Mouse (Mus musculus) heart, adult 10 weeks (tissue): Measurements from ENCODE around the gene Brf1. TPM values are rescaled to one million over a fixed set of nuclear protein-coding genes. Genes with fewer than 3 reads are reported as not detected.

Experiments used
- polyA plus RNA-seq: library from polyadenylated mRNA; stranded (reverse); fragments of 350-450 nt; fragmentation: Illumina TruSeq; extraction: RNeasy Lipid Tissue Mini Kit (QIAGEN cat#74804); gene quantifications from one replicate; pipeline ENCODE4 v1.2.3, GENCODE M21; 2014; ENCODE audit warnings: low read depth, low replicate concordance

The Brf1 gene
- 27.8 TPM for polyA plus RNA-seq

DNA sequence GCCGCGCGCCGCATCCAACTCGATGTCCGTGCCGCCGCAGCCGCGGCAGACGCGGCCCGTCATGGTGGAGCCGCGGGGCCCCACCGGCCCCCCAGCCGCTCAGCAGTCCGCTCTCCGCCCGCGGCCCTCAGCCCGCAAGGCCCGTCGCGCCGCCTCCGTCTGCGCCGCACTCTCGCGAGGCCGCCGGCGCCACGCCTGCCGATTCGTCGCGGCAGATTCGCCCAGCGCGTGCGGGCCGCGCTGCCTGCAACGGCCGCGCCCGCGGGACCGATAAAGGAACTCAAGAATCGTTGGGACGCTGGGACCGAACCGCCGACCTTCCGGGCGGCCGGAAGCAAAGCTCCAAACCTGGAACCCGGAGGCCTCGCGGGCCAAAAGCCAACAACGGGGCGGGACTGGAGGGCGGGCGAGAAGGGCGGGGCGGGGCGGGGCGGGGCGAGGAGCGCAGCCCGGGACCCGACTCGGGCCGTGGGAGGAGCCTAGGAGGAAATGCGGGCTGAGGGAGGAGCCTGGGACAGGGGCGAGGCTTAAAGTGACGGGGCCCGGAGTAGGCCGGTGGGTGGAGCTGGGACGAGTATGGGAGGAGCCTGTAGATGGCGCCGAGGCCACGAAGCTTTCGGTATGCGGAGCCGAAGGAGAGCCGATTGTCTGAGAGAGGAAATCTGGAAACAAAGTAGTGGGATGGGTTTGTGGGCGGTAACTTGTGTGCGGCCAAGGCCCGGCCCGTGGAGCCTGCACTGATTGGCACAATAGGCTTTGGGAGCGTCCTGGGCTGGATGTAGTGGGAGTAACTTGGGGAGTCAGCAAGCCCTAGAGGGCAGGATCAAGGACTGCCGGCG lies at the start of gene Brf1:
Brf1 (minus strand) TSS at position 411 of the 839 bp plus-strand sequence.

DNA sequence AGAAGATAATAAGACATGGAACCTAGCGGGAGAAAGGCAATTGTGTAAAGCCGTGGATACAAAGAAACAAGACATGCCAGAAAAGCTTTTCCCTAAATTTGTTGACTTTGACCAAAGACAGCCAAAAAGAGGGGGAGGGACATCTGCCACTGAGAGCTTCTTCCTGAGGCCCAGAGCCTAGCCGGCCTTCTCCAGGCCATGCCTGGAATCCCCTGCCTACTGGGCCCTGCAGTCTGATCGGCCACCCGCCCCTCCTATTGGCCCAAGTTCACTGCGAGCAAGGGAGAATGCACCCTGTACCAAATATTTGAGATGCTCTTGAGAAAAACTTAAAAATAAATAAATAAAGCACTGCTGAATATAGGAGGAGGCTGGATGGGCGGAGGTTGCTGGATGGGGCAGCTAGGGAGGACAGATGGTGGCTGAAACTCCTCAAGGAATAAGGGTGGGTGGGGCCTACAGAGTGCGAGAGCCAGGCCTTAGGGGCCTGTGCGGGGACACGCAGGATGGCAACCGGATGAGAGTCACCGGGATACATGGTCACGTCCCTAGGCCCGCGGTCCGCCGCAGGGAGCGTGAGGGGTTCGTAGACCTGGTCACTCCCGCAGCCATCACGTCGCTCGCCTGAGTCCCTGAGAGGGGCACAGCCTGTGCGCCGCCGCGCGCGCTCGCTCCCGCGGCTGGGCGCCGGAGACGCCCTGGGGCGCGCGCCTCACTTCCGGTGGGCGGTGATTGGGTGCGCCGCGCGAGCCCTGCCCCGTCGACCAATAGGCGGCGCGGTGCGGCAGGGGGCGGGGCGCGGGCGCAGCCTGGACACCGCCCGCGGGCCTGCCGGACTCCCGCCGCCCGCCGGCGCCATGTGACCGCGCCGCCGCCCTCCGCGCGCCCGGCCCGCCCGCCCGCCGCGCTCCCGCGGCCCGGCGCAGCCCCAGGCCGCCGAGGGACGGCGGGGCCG lies 13.4 kb upstream of the Brf1 start, which contains the start of gene Pacs2:
Pacs2 (plus strand) TSS at position 905 of the 955 bp plus-strand sequence.

DNA sequence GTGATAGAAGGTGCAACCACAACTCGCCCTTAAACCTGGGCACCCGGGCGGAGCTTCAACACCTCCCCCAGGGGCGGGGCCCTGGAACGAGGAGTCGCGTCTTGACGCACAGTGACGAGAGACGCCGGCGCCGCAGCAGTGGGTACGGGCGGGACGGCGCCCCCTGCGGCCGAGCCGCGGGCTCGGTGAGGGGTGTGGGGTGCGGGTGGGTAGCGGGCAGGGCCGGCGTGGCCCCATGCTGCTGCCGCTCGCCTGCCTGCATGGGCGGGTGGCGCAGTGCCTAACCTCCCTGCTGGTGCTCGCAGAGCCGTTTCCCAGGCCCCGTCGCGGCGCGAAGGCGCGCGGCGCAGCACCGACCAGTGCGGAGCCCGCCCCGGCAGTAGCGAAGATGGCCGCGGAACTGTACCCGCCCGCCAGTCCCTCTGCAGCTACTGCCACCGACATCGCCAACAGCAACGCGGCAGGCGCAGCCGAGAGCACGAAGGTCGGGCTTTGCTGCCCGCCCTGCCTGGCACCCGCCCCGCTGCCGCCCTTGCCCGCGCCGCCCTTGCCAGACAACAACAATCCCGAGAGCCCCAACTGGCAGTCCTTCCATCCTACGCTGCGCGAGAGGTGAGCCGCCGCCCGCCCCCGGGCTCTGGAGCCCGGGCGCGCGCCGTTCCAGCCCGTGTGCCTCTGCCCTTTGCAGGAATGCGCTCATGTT lies 24.0 kb downstream of the Brf1 start, which contains the start of gene Btbd6:
Btbd6 (plus strand) TSS at position 112 of the 703 bp plus-strand sequence.

DNA sequence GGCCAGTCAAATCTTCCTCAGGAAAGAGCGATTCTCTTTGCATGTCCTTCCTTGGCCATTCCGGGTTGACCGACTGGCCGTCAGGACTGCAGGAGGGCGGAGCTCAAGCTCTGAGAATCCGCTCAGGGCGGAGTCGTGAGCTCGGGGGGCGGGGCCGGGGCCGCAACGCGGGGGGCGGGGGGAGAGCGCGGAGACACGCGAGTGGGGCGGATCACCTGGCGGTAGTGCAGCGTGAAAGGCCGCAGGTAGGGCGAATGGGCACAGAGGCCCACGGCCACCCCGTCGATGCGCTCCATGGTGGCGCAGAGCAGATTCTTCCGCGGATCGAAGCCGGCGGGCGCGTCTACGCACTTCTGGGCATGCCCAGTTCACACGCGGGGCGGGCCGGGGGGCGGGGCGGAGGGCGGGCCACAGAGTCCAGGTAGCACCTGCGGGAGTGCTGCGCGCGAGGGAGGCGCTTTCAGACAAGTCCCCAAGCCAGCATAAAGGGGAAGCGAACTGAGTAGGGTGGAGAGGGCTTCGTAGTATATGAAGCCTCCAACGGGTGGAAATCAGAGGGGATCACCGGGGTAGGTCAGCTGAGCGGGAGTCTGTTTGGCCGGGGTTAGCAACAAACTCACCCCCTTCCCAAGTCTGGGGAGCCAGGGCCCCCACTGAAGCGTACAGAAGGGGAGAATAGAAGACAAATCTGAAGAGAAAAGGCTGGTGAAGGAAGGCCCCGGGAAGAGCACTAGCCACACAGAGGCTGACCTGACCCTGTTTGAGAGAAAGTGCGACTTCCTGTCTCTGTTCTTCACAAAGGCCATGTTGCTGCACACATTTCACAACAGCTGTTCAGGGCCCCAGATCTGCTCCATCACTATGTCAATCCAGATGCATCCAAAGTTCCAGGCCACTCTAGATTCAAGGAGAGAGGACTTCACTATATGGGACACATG lies 58.5 kb downstream of the Brf1 start, which contains the start of gene Nudt14:
Nudt14 (minus strand) TSS at position 349 of the 938 bp plus-strand sequence.

GRCm38 (mm10) chr12:112929562-112930352 lies 70.7 kb downstream of the Brf1 start, which contains the start of gene Jag2:
TSS of gene Jag2 (minus strand) at chr12:112929776.

Other genes with a start within 250 kb of the Brf1 start
- gene Pld4, start 240.0 kb downstream of the Brf1 start, polyA plus RNA-seq: 8.3 TPM
- gene Ahnak2, start 198.0 kb downstream of the Brf1 start, polyA plus RNA-seq: 10.2 TPM
- 2.9 TPM for gene Clba1, start 191.8 kb downstream of the Brf1 start, polyA plus RNA-seq
- gene Cdca4, start 171.3 kb downstream of the Brf1 start, polyA plus RNA-seq: 6.0 TPM
- 0.47 TPM for gene Gpr132, start 132.5 kb downstream of the Brf1 start, polyA plus RNA-seq
- gene Jag2, start 70.9 kb downstream of the Brf1 start, polyA plus RNA-seq: 19.3 TPM
- 9.4 TPM for gene Nudt14, start 58.6 kb downstream of the Brf1 start, polyA plus RNA-seq
- gene Btbd6, start 24.2 kb downstream of the Brf1 start, polyA plus RNA-seq: 21.7 TPM
- 33.8 TPM for gene Pacs2, start 13.8 kb upstream of the Brf1 start, polyA plus RNA-seq
- not detected for gene Tex22, start 73.8 kb upstream of the Brf1 start, polyA plus RNA-seq
- gene Mta1, start 97.6 kb upstream of the Brf1 start, polyA plus RNA-seq: 33.2 TPM
- 1,580 TPM for gene Crip2, start 139.5 kb upstream of the Brf1 start, polyA plus RNA-seq
- gene Crip1, start 145.6 kb upstream of the Brf1 start, polyA plus RNA-seq: 299 TPM
- gene Tedc1, start 155.7 kb upstream of the Brf1 start, polyA plus RNA-seq: not detected
- gene Tmem121, start 185.2 kb upstream of the Brf1 start, polyA plus RNA-seq: not detected